Mouse (Mus musculus) right cerebral cortex, adult 18-20 months (tissue): ENCODE results near the gene Tigd4.

Experiments
- DNase-seq: peaks from one replicate; pipeline ENCODE4 v3.0.0; 2022; ENCODE audit warnings: mixed read lengths

Gene Tigd4

GRCm38 (mm10) chr3:84615050-84615855 lies 21.9 kb downstream of the Tigd4 start:
- DNase-seq = peak; percentile 45

GRCm38 (mm10) chr3:84615856-84616225 lies 22.5 kb downstream of the Tigd4 start:
- no peak for DNase-seq

GRCm38 (mm10) chr3:84618627-84619026 lies 25.3 kb downstream of the Tigd4 start:
- DNase-seq = no peak

- no peak for DNase-seq
Observed at GRCm38 (mm10) chr3:84619056-84619455, 25.7 kb downstream of the Tigd4 start.

- no peak for DNase-seq
Observed at GRCm38 (mm10) chr3:84619725-84620124, 26.4 kb downstream of the Tigd4 start.

- no peak for DNase-seq
Observed at GRCm38 (mm10) chr3:84622026-84622425, 28.7 kb downstream of the Tigd4 start.

- DNase-seq = no peak
Observed at GRCm38 (mm10) chr3:84631586-84631985, 38.2 kb downstream of the Tigd4 start.

GRCm38 (mm10) chr3:84637095-84637494 lies 43.7 kb downstream of the Tigd4 start:
- DNase-seq = no peak

GRCm38 (mm10) chr3:84637890-84638578 lies 44.7 kb downstream of the Tigd4 start:
- no peak for DNase-seq

GRCm38 (mm10) chr3:84638858-84639257 lies 45.5 kb downstream of the Tigd4 start:
- no peak for DNase-seq

- no peak for DNase-seq
Observed at GRCm38 (mm10) chr3:84639767-84640500, 46.6 kb downstream of the Tigd4 start.

- no peak for DNase-seq
Observed at GRCm38 (mm10) chr3:84640536-84640935, 47.2 kb downstream of the Tigd4 start.

GRCm38 (mm10) chr3:84641391-84641790 lies 48.0 kb downstream of the Tigd4 start:
- no peak for DNase-seq

GRCm38 (mm10) chr3:84642942-84643341 lies 49.6 kb downstream of the Tigd4 start:
- no peak for DNase-seq

- no peak for DNase-seq
Observed at GRCm38 (mm10) chr3:84645156-84646006, 52.0 kb downstream of the Tigd4 start.

GRCm38 (mm10) chr3:84646007-84646290 lies 52.6 kb downstream of the Tigd4 start:
- DNase-seq = no peak

- no peak for DNase-seq
Observed at GRCm38 (mm10) chr3:84646331-84646845, 53.0 kb downstream of the Tigd4 start.
